Mouse (Mus musculus) adrenal gland, adult (tissue): ENCODE data around the gene Tmem45b.
"Not testable (repeated sequence)": the region's sequence is repeated elsewhere in the genome, so short reads cannot be mapped to it uniquely, and the experiment has no call there.

Source experiments
- DNase-seq, 2 experiments: peaks; one replicate each; pipeline ENCODE4 v3.0.0; 2022 to 2023; ENCODE audit warnings: low spot score in 1 of 2; ENCODE audit not compliant: inconsistent age in 2 of 2

Gene Tmem45b

DNA sequence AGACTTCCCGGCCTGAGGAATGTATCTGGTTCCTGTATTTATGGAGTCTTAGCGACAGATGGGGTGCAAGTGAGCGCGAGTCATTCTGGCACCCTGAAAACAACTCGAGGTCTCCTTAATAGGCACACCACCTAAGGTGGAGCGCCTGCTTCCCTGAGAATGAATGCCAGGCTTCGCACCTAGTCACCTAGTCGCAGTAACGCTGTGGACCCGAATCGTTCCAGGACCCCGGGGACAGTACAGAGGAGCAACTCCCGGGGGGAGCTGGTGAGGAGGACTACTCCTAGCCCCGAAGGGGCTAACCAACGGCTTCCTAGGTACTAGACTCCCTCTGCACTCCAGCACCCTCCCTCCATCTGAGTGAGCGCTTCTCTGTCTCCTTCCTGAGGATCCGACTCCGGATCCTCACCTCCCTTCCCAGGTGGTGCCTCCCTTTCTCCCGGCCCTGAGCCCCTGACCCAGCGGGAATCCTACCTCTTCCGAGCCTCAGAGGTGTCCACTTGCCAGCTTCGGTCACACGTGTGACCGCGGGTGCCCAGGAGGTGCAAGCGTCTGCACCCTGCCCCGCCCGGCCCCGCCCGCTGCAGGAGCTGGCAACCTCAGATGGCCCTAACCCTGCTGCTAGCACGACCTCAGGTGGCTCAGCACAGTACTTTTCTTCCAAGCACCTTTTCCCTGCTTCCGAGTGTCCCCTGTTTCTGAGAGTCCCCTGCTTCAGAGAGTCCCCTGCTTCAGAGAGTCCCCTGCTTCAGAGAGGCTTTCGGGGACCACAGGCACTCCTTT lies at the start of gene Tmem45b:
TSS of gene Tmem45b (minus strand) at position 771 of the 783 bp plus-strand sequence.
- peak in 1 of 2 experiments; percentile 37 for DNase-seq

DNA sequence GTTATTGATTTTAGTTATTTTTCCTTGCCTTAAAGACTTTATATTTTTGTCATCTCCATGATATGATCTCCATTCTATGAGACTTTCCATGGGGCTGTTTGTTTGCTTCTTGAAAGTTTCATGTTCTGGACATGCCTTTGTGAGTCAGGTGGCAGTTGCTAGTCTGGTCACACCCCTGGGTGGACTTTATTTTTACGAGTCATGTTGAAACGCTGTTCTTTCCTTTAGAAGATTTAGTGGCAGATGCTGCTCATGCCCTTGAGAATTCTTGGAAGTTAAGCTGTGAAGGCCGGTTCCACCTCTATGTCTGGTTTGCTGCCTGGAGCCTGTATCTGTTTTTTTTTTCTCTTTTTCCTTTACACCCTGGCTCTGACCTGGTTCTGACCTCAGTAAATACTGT lies 43.9 kb upstream of the Tmem45b start:
- peak; percentile 11 to 70 for DNase-seq

DNA sequence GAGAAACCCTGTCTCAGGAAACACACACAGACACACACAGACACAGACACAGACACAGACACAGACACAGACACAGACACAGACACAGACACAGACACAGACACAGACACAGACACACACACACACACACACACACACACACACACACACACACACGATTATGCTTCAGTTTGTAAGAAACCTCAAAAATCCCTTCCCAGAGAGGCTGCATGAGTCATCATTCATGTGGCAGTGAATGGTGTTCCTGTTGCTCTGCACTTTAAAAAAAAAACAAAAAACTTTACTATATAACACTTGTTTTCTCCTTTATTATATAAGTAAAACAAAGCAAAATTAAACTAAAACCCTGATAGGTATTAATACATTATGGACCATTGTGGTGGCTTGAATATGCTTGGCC lies 37.0 kb upstream of the Tmem45b start:
- not testable (repeated sequence) for DNase-seq

DNA sequence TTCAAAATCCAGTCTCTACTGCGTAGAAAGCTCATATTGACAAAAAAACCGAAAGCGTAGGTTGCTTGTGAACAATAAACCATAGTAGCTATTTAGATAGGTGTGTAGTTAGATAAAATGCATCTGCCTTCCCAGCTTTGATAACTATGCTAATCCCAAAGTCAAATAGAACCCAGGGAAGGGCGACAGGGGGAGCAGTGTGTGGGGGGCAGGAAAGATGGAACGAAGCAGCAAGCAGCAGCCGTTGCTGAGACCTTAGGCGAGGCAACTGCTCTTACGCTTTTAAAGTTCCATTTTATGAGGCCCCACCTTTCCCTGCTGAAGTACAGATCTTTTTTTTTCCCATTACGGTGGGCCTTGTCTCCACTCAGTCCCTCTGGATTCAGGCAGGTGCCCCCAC lies 1.1 kb downstream of the Tmem45b start:
- no peak for DNase-seq

DNA sequence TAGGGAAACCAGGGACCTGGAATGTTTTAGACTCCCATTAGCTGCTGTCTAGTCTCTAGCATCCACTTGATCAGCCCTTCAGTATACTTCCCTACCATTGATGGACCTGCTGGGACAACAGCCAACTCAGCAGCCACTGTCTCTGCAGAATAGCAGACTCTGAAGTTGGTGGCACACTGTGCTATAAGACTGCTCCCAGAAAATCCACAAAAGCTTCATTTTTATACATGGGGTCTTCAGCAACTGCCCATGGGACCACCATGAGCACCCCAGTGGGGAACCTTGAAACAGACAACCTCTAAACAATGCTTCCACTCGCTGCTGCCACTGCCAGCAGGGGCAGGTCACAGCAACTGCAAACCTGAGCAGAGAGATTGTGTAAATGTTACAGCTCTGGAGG lies 9.9 kb downstream of the Tmem45b start:
- DNase-seq = no peak

DNA sequence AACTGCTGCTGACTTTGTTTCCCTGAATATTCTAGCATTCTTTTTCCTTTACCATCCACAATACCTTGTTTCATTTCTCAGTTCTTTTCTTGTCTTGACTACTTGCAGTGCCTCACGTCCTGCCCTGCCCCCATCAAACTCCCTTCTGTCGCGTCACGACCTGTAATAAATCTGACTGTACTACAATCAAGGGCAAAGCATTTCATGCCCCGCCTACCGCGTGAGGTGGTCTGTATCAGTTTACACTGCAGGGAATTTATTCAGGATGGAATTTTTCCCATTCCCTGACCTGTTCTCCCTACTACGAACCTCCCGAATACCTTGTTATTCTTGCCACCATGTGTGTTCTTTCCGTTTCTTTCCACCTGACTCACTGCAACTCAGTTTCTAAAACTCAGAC lies 12.1 kb downstream of the Tmem45b start:
- DNase-seq = peak; percentile 67 to 78

DNA sequence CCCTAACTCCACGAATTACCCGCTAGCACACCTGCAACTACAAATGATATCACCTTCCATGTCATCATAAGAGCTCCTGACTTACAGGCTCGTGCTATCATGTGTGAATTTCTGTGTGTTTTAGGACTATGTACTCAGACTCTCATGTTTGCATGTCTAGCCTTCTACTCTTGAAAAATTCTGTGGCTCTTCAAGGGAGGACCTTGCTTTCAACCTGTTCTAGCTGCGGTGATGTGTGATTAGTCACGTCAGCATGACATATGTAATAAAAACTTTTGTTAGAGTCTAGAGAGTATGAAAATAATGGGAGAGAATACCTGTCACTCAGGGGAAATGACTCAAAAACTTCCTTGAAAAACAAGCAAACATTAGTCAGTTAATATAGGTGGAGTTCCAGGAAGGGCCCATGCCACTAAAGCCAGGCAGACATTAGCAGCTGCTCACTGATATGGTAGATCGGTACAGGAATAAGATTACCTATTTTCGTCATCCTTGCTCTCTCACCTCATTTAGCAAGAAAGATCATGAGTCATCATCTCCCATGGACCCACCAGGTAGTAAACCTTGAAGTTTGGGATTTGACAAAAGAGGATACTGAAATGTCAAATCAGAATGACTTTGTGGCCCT lies 15.0 kb downstream of the Tmem45b start:
- DNase-seq = no peak

DNA sequence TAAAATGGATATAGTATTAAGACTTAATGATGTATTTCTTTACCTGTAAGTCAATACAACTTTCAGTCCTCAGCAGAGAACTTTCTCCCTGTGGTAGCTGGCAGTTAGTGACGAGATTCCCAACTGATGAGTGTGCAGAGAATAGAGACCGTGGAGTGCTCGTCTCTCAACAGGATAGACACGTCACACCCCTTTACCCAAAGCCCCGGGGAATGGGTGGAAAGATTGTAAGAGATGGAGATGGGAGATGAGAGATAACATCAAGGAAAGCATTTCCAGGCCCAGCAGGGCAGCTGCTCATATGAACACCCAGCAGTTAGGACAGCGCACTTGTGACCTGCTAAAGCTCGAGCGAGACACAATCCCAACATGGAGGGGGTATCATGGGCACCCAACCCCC lies 20.0 kb downstream of the Tmem45b start:
- DNase-seq = no peak

DNA sequence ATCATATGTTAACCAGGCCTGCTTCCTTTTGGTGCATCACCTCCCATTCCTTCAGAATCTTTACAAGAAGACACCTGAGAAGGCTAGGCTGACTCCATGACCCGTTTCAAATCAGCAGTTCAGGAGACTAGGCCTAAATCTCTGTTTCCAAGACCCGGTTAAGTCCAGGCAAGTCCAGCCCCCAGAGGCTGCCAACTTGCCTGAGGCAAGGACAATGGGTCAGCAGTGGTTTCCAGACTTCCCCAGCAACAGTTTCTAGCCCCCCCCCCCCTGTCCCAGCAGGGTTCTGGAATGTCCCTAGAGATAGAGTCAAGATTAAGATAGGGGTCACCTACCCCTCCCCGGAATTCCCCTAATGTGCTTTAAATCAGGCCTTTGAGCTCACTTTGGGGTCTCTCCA lies 22.8 kb downstream of the Tmem45b start:
- DNase-seq = no peak

DNA sequence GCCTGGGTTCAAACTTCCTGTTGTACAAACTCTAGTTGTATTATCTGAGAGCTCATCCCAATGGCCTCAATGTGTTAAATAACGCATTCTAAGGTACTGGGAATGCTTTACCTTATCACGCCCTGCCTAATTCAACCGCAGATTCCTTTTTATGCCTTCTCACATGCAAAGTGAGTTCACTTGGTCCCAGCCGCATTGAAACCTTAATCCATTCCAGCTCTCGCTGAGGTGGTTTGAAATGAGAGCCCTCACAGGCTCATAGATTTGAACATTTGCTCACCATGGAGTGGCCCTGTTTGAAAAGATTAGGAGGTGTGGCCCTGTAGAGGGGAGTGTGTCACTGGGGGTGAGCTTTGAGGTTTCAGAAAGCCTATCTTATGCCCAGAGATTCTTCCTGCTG lies 23.9 kb downstream of the Tmem45b start:
- DNase-seq = no peak

DNA sequence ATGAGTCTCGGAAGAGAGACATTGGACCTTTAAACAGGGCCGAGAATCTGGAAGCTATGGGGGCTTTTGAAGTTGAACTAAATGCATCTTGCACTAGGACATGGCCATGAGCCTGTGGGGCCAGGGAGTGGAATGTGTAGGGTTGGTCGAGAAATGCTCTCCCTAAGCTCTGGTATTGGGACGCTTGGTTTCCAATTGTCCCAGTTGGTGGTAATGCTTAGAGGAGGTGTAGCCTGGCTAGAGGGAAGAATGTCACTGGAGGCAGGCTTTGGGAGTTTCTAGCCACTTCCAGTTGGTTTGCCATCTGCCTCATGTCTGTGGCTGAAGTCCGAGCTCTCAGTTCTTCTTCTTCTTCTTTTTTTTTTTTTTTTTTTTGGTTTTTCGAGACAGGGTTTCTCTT lies 24.9 kb downstream of the Tmem45b start:
- DNase-seq = no peak

DNA sequence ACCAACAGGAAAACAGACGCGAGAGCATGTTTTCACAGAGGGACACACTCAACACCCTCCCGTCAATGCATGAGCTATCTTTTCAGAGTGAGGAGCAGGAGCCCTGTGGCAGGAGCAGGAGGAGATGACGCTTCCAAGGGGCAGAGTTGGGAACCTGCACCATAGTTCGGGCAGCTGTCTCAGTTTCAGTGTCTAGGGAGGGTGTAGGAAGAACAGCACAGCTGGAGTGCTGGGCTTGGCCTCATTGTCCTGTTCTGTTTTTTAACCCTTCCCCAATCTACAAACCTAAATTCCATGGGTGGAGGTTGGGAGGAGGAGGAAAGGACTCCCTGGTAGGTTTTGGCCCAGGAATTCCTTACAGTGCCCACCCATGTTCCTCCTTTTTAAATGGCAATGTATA lies 25.4 kb downstream of the Tmem45b start:
- DNase-seq = no peak

DNA sequence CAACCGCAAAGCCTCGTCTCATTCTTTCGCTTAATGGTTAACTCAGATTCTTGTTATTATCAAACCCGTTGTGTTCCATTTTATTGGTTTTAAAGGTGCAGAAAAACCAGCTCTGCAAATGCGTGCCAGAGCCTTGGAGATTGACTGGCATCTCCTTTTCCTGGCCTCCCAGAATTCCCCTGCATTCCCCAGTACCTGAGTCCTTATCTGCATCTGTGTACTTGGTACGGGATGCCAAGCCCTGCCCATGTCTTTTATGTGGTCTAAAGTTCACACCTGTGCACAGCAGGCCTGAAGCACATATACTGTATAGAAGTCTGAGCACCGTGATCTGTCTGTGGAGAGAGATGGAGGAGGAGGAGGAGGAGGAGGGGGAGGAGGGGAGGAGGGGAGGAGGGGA lies 26.4 kb downstream of the Tmem45b start:
- no peak for DNase-seq

DNA sequence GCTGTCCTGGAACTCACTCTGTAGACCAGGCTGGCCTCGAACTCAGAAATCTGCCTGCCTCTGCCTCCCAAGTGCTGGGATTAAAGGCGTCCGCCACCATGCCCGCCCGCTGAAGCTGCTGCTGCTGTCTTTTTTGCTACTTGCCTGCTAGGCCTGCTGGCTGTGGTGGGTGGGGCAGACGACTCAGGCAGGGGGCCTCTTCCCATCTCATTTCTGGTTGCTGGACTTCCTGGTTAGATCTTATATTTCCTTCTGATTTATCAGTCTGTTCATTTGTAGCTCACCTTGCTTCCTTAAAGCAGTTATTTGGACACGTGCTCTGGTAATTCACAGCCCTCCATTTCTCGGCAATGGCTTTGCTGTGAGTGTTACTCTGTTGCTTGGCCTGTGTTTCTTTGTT lies 28.8 kb downstream of the Tmem45b start:
- no peak for DNase-seq

DNA sequence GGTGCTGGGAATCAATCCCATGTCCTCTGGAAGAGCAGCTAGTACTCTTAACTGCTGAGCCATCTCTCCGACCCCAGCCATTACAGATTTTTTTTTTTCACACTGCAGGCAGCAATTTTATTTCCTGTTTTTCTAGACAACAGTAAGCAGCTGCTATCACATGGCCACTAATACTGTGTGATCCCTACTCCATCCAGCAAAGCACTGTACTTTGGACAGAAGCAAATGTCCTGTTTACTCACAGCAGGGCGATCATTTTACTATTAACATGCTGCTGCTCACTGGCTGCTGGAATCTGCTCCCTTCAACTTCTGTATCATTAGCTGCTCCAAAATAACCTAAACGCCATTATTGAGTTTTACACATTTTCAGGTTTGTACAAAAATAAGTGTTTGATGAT lies 30.8 kb downstream of the Tmem45b start:
- no peak for DNase-seq

DNA sequence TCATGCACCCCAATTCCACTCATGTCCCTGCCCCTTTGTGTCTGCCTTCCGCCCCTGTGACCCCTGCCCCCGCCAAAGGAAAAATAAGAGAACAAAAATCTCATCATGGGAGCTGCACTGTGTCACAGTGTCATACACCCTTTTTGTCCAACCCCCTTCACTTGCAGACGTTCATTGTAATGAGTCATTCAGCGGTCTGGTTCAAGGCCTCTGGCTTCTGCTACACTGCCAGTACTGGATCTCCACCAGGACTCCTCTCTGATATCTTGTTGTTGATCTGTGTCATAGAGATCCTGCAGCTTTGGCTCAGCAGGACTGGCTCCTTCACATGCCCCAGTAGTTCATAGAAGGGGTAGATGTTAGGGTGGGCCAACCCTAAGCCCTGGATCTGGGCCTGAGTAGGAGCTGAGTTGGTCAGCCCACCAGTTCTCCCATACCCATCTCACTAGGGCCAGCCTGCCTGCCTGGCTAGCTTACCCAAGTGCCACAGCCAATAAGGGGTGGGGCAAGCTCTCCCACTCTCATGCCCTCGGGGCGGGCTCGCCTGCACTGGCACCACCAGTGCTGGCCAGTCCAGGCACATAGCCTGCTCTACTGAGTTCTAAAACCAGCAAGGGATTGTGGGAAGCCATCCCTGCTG lies 31.8 kb downstream of the Tmem45b start:
- DNase-seq = peak; percentile 81 to 91

DNA sequence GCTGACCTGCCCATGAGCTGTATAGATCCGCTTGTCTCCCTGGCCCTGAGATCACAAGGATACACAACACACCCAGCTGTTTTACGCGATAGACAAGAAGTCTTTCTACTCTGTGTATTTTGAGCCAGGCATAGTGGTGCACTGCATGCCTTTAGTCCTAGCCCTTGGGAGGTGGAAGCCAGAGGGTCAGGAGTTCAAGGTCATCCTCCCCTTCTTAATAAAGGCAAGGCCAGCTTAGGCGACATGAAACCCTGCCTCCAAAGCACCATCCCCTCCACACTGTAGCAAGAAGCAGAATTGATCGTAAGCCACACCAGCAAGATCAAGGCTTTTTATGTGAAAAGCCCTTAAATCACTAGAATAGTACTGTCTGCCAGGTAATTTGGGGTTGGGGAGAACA lies 32.5 kb downstream of the Tmem45b start:
- peak; percentile 43 to 73 for DNase-seq

DNA sequence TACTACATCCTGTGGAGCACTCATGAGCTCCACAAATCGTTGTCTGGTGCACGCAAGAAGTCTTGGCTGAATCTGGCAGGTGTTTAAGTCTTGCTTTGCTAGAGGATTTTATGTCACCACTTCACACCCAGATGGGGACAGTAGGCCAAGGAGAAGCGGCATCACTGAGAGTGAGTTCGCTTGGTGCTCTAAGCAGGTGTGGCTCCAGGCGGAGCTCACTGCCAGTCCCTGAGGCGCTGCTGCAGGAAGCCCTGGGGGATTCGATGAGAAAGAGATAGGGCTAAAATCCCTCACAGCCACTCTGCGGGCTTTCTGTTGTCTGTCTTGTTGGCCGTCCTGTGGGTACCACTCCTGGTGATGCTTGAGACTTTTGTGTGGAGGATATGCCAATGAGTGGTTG lies 34.3 kb downstream of the Tmem45b start:
- DNase-seq = no peak

DNA sequence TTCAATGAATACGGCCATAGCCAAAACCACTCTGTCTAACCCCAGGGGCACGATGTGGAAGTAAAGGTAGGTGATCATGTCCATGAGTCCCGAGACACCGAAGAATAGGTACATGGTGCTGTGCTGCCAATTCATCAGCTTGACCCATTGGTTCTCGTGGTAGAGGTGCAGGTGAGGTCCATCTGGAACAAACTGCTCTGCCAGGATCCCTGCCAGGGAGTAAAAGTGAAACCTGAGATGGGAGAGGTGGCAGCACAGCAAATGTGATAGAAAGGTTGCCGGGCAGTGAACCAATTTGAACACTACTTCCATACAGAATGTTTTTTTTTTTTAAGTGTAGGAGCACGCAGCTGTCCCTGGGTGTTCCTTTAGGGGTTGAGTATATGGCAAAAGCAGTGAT lies 35.3 kb downstream of the Tmem45b start:
- no peak for DNase-seq

DNA sequence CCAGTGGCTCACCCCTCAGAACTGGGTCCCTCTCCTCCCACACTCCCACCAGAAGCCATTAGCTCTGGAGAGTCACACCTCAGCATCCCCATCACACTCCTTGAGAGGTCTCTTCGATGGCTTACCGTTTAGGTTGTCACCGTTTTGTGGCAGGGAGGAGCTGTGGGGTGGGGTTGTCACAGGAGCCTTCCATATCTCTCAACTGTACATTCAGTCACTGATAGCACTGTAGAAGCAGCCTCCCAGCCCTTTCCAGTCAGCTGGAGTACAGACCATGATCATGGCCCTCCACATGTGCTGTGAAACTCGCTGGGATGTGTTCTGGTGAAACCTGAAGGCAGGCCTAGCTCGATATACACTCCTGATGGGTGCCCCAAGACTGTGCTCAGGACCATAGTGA lies 42.1 kb downstream of the Tmem45b start:
- no peak for DNase-seq

DNA sequence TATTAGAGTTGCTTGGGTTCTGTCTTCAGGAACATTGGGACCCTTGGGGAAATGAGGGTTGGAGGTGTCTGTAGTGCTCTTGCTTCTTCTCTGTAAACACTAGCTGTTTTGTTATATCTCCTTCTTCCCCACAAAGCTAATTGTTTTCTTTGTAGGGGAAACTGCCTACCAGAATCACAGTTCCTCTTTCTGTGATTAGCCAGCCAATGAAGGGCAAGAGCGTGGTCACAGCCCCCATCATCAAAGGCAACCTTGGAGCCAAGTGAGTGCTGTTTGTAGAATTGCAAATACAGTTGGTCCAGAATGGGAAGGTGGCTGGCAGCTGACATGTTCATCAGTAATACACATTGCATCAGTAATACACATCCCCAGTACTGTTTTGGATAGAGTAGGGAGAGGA lies 45.4 kb downstream of the Tmem45b start:
- DNase-seq = no peak

DNA sequence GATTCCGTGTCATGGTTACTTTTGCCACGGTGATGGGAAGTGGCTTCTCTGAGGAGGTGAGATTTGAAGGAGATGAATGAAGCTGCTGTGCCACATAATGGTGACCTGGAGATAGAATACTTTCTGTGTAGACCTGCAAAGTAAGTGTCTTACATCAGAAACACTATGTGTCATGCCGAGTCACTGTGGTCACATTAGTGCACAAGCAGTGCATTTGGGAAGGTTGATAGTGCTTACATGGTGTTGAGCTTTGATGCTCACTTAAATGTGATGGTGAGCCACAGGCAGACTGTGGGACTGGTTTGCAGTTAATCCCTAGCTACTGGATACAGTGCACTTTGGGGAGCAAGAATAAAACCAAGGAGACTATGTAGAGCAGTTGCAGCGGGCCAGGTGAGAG lies 52.1 kb downstream of the Tmem45b start:
- no peak for DNase-seq
